Mouse (Mus musculus) neural tube, embryonic 14.5 days (tissue): Measurements from ENCODE around the gene Skap2. TPM values are rescaled to one million over a fixed set of nuclear protein-coding genes. Genes with fewer than 3 reads are reported as not detected.

ENCODE experiments used
- ATAC-seq: fragments of 200-750 bp; cut with Nextera tagmentation; 2 replicates; pipeline ENCODE4 v1.8.0; 2017; ENCODE audit warnings: low read depth, mild to moderate bottlenecking, moderate TSS enrichment, moderate library complexity
- H3K27ac ChIP-seq: fragments of 300-500 bp; sonication (generic); 2 replicates; pipeline ENCODE4 v1.5.1; 2014; ENCODE audit warnings: low read depth, mild to moderate bottlenecking, control low read depth, low read length, moderate library complexity, mixed read lengths
- H3K27me3 ChIP-seq: fragments of 300-500 bp; sonication (generic); 2 replicates; pipeline ENCODE4 v1.6.1; 2014; ENCODE audit warnings: low read length; ENCODE audit not compliant: control insufficient read depth, insufficient read depth
- H3K36me3 ChIP-seq: fragments of 300-500 bp; sonication (generic); 2 replicates; pipeline ENCODE4 v1.6.1; 2014; ENCODE audit warnings: low read length, mixed read lengths; ENCODE audit not compliant: control insufficient read depth, insufficient read depth
- H3K4me1 ChIP-seq: fragments of 300-500 bp; sonication (generic); 2 replicates; pipeline ENCODE4 v1.6.1; 2014; ENCODE audit warnings: low read length; ENCODE audit not compliant: control insufficient read depth, insufficient read depth
- H3K4me2 ChIP-seq: fragments of 300-500 bp; sonication (generic); 2 replicates; pipeline ENCODE4 v1.6.1; 2014; ENCODE audit warnings: mild to moderate bottlenecking, low read depth, low read length, control low read depth
- H3K4me3 ChIP-seq: fragments of 300-500 bp; sonication (generic); 2 replicates; pipeline ENCODE4 v1.5.1; 2014; ENCODE audit warnings: low read depth, low read length, control low read depth, mixed read lengths
- H3K9ac ChIP-seq: fragments of 300-500 bp; sonication (generic); replicated peaks from 2 replicates; pipeline ENCODE4 v1.6.1; 2014; ENCODE audit warnings: low read depth, mild to moderate bottlenecking, control low read depth, low read length, mixed read lengths
- H3K9me3 ChIP-seq: fragments of 300-500 bp; sonication (generic); 2 replicates; pipeline ENCODE4 v1.6.1; 2016; ENCODE audit warnings: low read length; ENCODE audit not compliant: control insufficient read depth
- WGBS: fragments of 180-500 bp; shearing (Covaris S2); extraction: QIAGEN DNeasy Blood & Tissue Kit; methylation state at CpG from one replicate; pipeline ENCODE4 v1.1.7; 2014; 5-methylcytosine and 5-hydroxymethylcytosine counted together
- polyA plus RNA-seq: library from polyadenylated mRNA; unstranded; fragments of >200 nt; fragmentation: Nextera tagmentation; extraction: Ambion mirVana; gene quantifications from 2 replicates; pipeline ENCODE4 v1.2.1, GENCODE M21; 2014

Gene Skap2
- polyA plus RNA-seq, 1 experiment from 2014 or later, result 26.1 TPM

DNA sequence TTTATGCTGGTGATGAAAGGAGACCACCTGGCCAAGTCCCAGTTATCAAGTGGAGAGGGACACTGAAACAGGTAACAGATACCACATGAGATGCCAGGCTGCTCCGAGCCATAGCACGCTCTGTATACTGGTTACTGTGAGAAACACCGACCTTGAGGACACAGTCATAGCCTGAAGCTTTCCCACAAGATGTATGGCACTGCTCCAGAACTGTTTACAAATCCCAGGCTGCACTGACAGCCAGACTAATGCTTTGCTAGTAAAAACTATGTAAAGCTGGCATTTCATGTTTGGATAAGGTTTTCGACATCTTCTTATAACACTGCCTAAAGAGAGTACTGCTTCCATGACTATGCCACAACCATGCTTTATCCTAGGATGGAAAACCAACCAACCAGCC lies 90.5 kb downstream of the Skap2 start:
- H3K9me3 ChIP-seq, result no peaks in the 10 kb centered on the region
- WGBS, result 89% methylated on average over 4 of the region's 4 CpGs
- ATAC-seq, result no peak
- H3K36me3 ChIP-seq, result no peaks in the 10 kb centered on the region
- H3K4me3 ChIP-seq, result no peak overlapping the region
- no peaks in the 10 kb centered on the region for H3K4me1 ChIP-seq
- no peak overlapping the region for H3K9ac ChIP-seq
- H3K27ac ChIP-seq, result no peak overlapping the region
- no peaks in the 10 kb centered on the region for H3K27me3 ChIP-seq
- no peak overlapping the region for H3K4me2 ChIP-seq

DNA sequence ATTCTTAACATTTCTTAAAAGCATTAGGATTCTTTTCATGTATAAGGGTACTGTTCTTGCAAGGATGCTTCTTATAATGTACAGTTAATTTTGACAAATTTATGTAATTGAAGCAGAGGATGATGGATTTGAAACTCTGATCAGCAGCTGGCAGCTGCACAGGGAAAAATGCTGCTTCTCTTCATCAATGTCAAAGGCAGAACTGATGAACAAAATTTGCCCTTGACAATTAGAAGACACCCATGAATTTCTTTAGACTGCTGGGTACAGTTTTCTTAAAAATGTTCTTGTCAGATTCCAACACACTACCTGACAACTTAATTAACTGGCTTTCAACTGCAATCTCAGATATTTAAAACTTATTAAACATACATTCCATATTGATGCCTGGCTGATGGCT lies 103.9 kb downstream of the Skap2 start:
- H3K27ac ChIP-seq, result no peak overlapping the region
- H3K27me3 ChIP-seq, result no peaks in the 10 kb centered on the region
- H3K9ac ChIP-seq, result no peak overlapping the region
- no peaks in the 10 kb centered on the region for H3K9me3 ChIP-seq
- H3K4me3 ChIP-seq, result no peak overlapping the region
- H3K36me3 ChIP-seq, result no peaks in the 10 kb centered on the region
- no peaks in the 10 kb centered on the region; the same call in 1 of the 2 replicates for H3K4me1 ChIP-seq
- H3K4me2 ChIP-seq, result no peak overlapping the region
- no peak for ATAC-seq

DNA sequence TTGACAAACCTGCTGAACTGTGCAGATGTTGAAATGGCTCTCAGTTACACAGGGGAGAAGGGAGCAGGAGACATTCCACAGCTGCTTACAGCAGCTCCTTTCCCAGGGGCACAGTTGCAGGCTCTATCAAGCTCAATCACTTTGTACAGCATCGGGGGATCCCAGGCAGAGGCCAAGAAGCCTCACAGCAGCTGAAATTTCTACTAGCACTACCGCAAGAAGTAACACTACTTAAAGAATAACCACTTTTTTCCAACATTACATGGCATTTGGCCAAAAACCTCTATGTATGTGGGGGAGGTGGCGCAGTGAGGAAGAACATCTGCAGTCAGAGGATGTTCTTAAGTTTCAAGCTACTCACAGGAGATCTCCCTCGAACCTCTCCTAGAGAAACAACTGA lies 106.7 kb downstream of the Skap2 start:
- Histone ChIP-seq H3K4me2 (no peak overlapping the region), H3K27ac (no peak overlapping the region), H3K36me3 (no peaks in the 10 kb centered on the region), H3K27me3 (no peaks in the 10 kb centered on the region), H3K9ac (no peak overlapping the region), H3K4me1 (no peaks in the 10 kb centered on the region; the same call in 1 of the 2 replicates), H3K9me3 (no peaks in the 10 kb centered on the region), H3K4me3 (no peak overlapping the region)
- WGBS, result 50% methylated on average over 4 of the region's 4 CpGs
- ATAC-seq, result no peak

DNA sequence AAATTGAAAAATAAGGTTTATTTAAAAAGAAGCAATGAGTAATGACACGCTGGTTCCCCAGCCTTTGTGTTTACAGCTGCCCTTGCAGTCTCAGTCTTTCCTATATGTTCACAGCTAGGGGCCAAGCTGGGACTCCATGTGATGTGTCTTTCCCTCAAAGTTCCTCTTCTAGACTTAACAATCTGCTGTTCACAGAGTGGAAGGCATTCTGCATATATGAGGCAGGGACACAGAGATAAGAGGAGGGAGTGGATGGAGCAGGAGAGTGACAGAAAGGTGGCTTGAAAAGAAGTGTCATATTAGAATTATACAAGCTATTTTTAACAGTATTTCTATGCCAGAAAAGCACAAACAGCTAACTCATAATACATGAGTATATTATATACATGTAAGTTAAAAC lies 110.8 kb downstream of the Skap2 start:
- Histone ChIP-seq H3K4me3 (no peak overlapping the region), H3K4me1 (no peaks in the 10 kb centered on the region; the same call in 1 of the 2 replicates), H3K36me3 (no peaks in the 10 kb centered on the region), H3K27me3 (no peaks in the 10 kb centered on the region), H3K27ac (no peak overlapping the region), H3K4me2 (no peak overlapping the region), H3K9ac (no peak overlapping the region), H3K9me3 (no peaks in the 10 kb centered on the region)
- WGBS, result 83% methylated on average over 1 of the region's 1 CpGs
- ATAC-seq, result no peak

DNA sequence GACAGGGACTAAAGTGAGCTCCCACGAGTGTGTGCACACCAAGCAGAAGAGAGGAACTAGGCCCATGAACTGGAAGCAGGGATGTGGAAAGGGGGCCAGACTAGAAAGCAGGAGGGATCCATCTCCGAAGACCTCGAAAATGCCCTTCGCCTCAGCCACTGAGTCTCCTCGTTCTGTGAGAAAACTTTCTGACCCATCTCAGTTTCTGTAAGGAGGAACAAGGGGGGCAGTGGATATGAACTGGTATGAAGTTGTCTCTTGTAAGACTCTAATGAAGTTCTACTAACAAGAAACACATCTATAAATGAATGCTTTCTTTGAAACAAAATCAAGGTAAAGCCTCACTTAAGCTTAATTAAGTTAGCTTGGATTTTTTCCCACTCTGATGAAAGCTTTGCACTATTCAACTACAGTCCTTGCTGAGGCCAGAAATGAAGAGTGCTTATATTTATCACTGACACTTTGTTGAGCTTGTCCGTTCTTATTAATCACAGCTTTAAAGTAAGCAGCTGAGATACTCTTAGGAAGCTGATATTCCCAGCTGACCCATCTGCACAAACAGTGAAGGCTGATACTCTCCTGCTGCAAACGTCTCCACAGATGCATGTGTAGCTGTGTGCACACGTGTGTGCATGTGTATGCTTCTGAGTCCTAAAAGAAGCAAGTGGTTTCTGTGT lies 113.9 kb downstream of the Skap2 start:
- no peak overlapping the region for H3K4me2 ChIP-seq
- no peaks in the 10 kb centered on the region for H3K4me1 ChIP-seq
- ATAC-seq, result no peak
- no peaks in the 10 kb centered on the region for H3K9me3 ChIP-seq
- no peaks in the 10 kb centered on the region for H3K27me3 ChIP-seq
- H3K9ac ChIP-seq, result no peak overlapping the region
- 80% methylated on average over 8 of the region's 8 CpGs for WGBS
- H3K27ac ChIP-seq, result no peak overlapping the region
- H3K36me3 ChIP-seq, result no peaks in the 10 kb centered on the region
- H3K4me3 ChIP-seq, result no peak overlapping the region

DNA sequence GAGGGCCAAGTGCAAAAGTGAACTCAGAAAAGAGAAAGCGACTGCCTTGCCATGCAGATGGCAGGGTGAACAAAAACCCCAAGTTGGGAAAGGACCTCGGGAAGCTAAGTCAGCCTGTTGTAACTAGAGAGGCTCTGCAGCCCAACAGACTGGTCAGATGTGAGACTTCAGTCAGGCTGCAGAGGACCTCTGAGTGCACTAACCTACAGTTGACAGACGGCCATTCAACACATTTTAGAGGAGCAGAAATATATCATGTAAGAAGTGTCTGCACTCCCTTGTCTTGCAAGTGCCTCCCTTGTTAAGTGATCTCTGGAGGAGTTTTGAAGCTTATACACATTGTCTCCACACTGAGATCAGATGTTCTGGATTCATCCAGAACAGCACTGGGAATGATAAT lies 116.6 kb downstream of the Skap2 start:
- WGBS, result 91% methylated on average over 3 of the region's 3 CpGs
- no peak overlapping the region for H3K9ac ChIP-seq
- no peak for ATAC-seq
- no peak overlapping the region for H3K4me3 ChIP-seq
- H3K4me2 ChIP-seq, result no peak overlapping the region
- no peaks in the 10 kb centered on the region for H3K27me3 ChIP-seq
- no peaks in the 10 kb centered on the region for H3K4me1 ChIP-seq
- H3K27ac ChIP-seq, result no peak overlapping the region
- H3K36me3 ChIP-seq, result no peaks in the 10 kb centered on the region
- no peaks in the 10 kb centered on the region for H3K9me3 ChIP-seq

DNA sequence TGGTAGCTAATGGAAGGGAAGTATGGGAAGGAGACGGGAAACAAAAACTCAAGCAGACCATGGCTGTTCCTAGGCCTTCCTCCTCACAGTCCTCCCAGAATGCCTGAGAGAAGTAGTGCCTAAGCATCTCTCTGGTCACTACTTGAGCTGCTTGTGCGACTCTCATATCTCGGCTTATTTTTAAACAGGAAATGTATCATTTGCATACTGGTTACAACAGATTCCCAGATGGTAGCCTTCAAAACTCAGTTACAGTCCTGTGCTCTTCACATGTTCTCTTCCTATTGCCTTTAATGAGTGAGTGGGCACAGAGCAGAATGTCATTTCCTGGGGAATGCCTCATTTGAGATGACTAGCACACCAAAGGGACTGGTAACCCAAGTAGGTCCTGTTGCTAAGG lies 117.6 kb downstream of the Skap2 start:
- H3K27ac ChIP-seq, result no peak overlapping the region
- 91% methylated on average over 3 of the region's 3 CpGs for WGBS
- H3K4me3 ChIP-seq, result no peak overlapping the region

DNA sequence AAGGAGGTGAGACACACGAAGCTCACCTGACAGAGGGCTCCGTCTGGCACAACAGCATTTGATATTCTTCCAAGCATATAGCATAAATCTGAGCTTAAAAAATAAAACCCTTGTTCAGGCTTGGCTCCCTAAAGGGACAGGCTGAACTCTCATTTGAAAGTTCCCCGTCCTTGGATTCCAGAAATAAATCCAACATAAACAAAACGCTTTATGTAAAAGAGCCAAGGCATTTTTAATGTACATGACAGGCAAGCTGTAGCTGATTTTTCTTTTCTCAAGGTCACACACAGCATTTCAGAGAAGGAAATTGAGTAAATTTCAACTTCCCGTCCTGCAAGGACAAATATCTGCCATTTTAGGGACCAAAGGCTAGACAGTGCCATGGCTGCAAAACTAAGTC lies 122.0 kb downstream of the Skap2 start:
- 77% methylated on average over 5 of the region's 5 CpGs for whole genome bisulfite sequencing
- no peak for ATAC-seq

More for the DNA sequence above, 117.6 kb downstream of the Skap2 start:
- H3K9me3 ChIP-seq, result no peaks in the 10 kb centered on the region
- no peak for ATAC-seq
- H3K9ac ChIP-seq, result no peak overlapping the region
- no peak overlapping the region for H3K4me2 ChIP-seq
- no peaks in the 10 kb centered on the region for H3K27me3 ChIP-seq
- H3K36me3 ChIP-seq, result no peaks in the 10 kb centered on the region
- H3K4me1 ChIP-seq, result no peaks in the 10 kb centered on the region

DNA sequence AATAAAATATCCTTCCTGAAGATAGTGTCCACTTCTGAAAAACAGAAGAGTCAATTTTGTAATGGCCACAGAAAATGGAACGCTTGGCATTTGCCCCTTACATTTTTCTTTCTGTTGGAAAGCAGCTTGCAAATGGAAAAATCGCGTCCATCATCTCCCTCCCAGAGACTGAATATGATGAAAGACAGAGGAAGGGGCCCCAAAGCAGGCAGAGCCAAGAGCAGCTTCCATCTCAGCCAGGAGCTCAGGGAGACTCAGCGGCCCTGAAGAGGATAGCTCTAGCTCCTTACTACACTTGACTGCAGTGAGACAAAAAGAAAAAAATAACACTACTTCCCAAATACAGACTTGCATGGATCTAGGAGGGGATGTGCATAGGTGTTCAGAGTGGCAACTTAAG lies 122.5 kb downstream of the Skap2 start:
- no peaks in the 10 kb centered on the region for H3K36me3 ChIP-seq
- WGBS, result 86% methylated on average over 4 of the region's 4 CpGs
- H3K4me1 ChIP-seq, result no peaks in the 10 kb centered on the region
- H3K9ac ChIP-seq, result no peak overlapping the region
- H3K9me3 ChIP-seq, result no peaks in the 10 kb centered on the region
- no peak overlapping the region for H3K27ac ChIP-seq
- H3K27me3 ChIP-seq, result no peaks in the 10 kb centered on the region
- no peak overlapping the region for H3K4me2 ChIP-seq
- ATAC-seq, result no peak
- H3K4me3 ChIP-seq, result no peak overlapping the region

More for the DNA sequence above, 122.0 kb downstream of the Skap2 start:
- no peak overlapping the region for H3K27ac ChIP-seq
- H3K4me3 ChIP-seq, result no peak overlapping the region
- no peaks in the 10 kb centered on the region for H3K36me3 ChIP-seq
- H3K4me2 ChIP-seq, result no peak overlapping the region
- no peaks in the 10 kb centered on the region for H3K4me1 ChIP-seq
- H3K27me3 ChIP-seq, result no peaks in the 10 kb centered on the region
- no peaks in the 10 kb centered on the region for H3K9me3 ChIP-seq
- H3K9ac ChIP-seq, result no peak overlapping the region
